Mouse (Mus musculus) ES-E14 (cell line): ENCODE data around the gene Matn1. TPM values are rescaled to one million over a fixed set of nuclear protein-coding genes. Genes with fewer than 3 reads are reported as not detected.

Source experiments
- DNase-seq: peaks from one replicate; pipeline ENCODE4 v3.0.0-alpha.2; 2013; ENCODE audit warnings: low read depth, low spot score
- H3K27ac ChIP-seq: 2 replicates; pipeline ENCODE4 v1.5.1; 2012; ENCODE audit warnings: low read depth, mild to moderate bottlenecking, low read length, moderate library complexity, mixed read lengths; ENCODE audit not compliant: poor library complexity, insufficient read depth, severe bottlenecking
- H3K36me3 ChIP-seq: 2 replicates; pipeline ENCODE4 v1.6.1; 2012; ENCODE audit warnings: mild to moderate bottlenecking, low read length, moderate library complexity, mixed read lengths; ENCODE audit not compliant: control insufficient read depth, poor library complexity, insufficient read depth, severe bottlenecking
- H3K4me1 ChIP-seq, 2 experiments: fragments of 150-350 bp in 1 of 2; sonication (generic) in 1 of 2; 2 replicates each; pipeline ENCODE4 v1.6.1; 2012; ENCODE audit warnings: low read length in 2 of 2, mild to moderate bottlenecking in 1 of 2, mixed read lengths in 1 of 2; ENCODE audit not compliant: control insufficient read depth in 2 of 2, insufficient read depth in 2 of 2, poor library complexity in 1 of 2
- H3K4me3 ChIP-seq, 2 experiments: fragments of 150-350 bp in 1 of 2; sonication (generic) in 1 of 2; 2 replicates each; pipeline ENCODE4 v1.5.1; 2012; ENCODE audit warnings: low read length in 2 of 2, low read depth in 1 of 2, mild to moderate bottlenecking in 1 of 2, mixed read lengths in 1 of 2; ENCODE audit not compliant: insufficient read depth in 1 of 2, poor library complexity in 1 of 2, severe bottlenecking in 1 of 2
- H3K9ac ChIP-seq: 2 replicates; pipeline ENCODE4 v1.6.1; 2012; ENCODE audit warnings: low read depth, mild to moderate bottlenecking, low read length, mixed read lengths; ENCODE audit not compliant: poor library complexity, insufficient read depth, severe bottlenecking
- H3K9me3 ChIP-seq: fragments of 150-350 bp; sonication (generic); 2 replicates; pipeline ENCODE4 v1.6.1; 2012; ENCODE audit warnings: low read depth, mild to moderate bottlenecking, low read length; ENCODE audit not compliant: control insufficient read depth, insufficient read depth
- CHD2 ChIP-seq: IDR thresholded peaks from 2 replicates; pipeline ENCODE4 v1.6.1; 2014; ENCODE audit warnings: mild to moderate bottlenecking, low read depth, low read length, inconsistent platforms
- HCFC1 ChIP-seq: IDR thresholded peaks from 2 replicates; pipeline ENCODE4 v1.6.1; 2012; ENCODE audit warnings: low read length, inconsistent platforms, borderline replicate concordance; ENCODE audit not compliant: insufficient read depth
- MAFK ChIP-seq: IDR thresholded peaks from 2 replicates; pipeline ENCODE4 v1.6.1; 2014; ENCODE audit warnings: mild to moderate bottlenecking, low read depth, low read length, inconsistent platforms; ENCODE audit not compliant: insufficient read depth
- ZC3H11A ChIP-seq: IDR thresholded peaks from 2 replicates; pipeline ENCODE4 v1.6.1; 2012; ENCODE audit warnings: low read depth, mild to moderate bottlenecking, inconsistent platforms, low read length, borderline replicate concordance
- ZNF384 ChIP-seq: IDR thresholded peaks from 2 replicates; pipeline ENCODE4 v1.6.1; 2012; ENCODE audit warnings: low read depth, low read length, inconsistent platforms
- in situ Hi-C, 2 experiments: fragments of 600-800 bp; cut with MboI; formaldehyde crosslinking; loops; one replicate each; pipeline ENCODE4 v1.15.1; 2025; ENCODE audit warnings: low sequenced_read_pairs in 2 of 2, inconsistent platforms in 1 of 2; ENCODE audit not compliant: unreplicated experiment in 2 of 2
- total RNA-seq: library from RNA; depleted of rRNA; stranded (reverse); fragments of 300-350 nt; gene quantifications from 2 replicates; pipeline ENCODE4 v1.2.3, GENCODE M21; 2012

Gene Matn1
- total RNA-seq, 1 experiment = 2.0 TPM

DNA sequence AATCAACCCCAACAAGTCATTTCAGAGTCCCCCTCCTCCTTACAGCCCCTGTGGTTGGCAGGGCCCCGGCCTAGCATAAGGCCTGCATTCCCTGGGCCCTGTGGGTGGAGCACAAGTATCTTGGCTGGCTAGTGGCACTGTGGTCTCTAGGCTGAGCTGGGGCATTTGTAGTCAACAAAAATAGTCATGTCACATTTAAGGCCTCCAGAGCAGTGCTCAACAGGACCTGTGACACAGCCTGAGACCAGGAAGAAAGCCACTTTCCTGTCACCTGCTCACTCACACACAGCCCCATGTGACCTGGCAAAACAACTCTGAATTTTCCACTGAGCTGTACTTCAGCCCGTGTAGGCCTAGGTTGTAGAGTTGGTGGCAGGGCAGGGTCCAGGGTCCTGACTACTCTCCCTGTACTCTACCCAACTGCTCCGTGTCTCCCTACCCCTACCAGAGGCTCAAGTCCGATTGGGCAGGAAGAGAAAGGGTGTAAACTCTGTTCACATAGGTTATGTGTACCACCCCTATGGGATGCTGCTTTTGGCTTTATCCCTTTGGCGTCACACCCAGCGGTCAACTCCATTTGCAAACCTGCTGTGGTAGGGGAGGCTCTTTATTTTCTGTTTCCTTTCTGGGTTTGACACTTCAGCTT is 44.3 kb upstream of the Matn1 start:
- TF ChIP-seq HCFC1 = no peak
- TF ChIP-seq ZNF384 = no peak
- no peak for TF ChIP-seq ZC3H11A
- H3K4me1 ChIP-seq = no peaks in the 10 kb centered on the region
- H3K9me3 ChIP-seq = no peaks in the 10 kb centered on the region
- no peak overlapping the region for H3K4me3 ChIP-seq
- H3K27ac ChIP-seq = no peak overlapping the region
- H3K9ac ChIP-seq = no peak overlapping the region
- DNase-seq = no peak
- 0 out of 2 replicates have a peak, but pooled peaks cover 2% of the 10 kb centered on the region for H3K36me3 ChIP-seq
- in situ Hi-C loops = loop anchor here (5.0 to 10.0 kb wide), 2 partner anchors 42 to 45 kb away; partner anchors contain the start of gene Matn1 (in 2 of the 2)

DNA sequence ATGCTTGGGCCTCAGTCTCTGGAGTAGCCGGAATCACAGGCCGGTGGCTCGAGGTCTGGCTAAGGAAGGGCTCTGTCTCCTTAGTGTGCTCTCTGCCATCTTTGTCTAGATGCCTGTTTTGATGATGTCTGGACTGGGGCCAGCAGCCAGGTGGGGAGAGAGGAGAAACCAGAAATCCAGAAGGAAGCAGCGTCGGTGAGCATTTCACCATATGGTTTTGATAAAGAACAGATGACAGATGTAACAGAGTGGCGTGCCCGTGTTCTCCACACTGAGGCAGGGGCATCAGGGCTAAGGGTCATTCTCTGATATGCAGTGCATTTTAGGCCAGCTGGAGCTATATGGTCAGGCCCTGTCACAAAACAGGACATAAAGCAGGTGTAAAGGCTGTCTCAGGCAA is 43.4 kb upstream of the Matn1 start:
- 0 out of 2 replicates have a peak, but pooled peaks cover 2% of the 10 kb centered on the region for H3K36me3 ChIP-seq
- no peak overlapping the region for H3K9ac ChIP-seq
- no peaks in the 10 kb centered on the region for H3K9me3 ChIP-seq
- H3K4me1 ChIP-seq = no peaks in the 10 kb centered on the region
- in situ Hi-C loops = loop anchor here in 1 of 2 experiments (5.0 kb wide), 1 partner anchor 42 kb away; the partner anchor contains the start of gene Matn1
- H3K4me3 ChIP-seq = no peak overlapping the region
- DNase-seq = no peak
- TF ChIP-seq ZNF384 (no peak), HCFC1 (no peak), CHD2 (no peak)
- no peak overlapping the region for H3K27ac ChIP-seq

DNA sequence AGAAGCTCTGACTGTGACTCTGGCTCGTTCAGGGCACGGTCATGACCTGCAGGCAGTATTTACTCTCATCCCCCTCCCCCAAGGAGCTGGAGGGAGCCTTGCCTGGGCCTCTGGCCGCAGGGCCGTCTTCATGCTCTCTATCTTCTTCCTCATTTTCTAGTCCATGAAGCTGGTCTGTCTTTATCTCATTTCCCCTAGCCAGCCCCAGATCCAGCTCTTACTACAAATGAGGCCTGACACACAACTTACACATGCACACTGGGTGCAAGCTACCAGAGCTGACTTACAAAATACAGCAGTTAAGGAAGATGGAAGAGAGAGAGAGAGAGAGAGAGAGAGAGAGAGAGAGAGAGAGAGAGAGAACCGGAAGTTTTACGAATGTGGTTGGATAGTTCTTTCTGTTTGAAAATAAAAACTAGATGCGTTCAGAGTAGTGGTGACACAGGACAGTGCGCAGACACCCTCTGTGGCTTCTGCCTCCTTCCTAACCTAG is 41.9 kb upstream of the Matn1 start:
- H3K4me1 ChIP-seq = no peaks in the 10 kb centered on the region
- no peak for DNase-seq
- TF ChIP-seq CHD2 = no peak
- TF ChIP-seq ZNF384 = no peak
- no peak for TF ChIP-seq HCFC1
- no peak for TF ChIP-seq ZC3H11A
- no peak for TF ChIP-seq MAFK

DNA sequence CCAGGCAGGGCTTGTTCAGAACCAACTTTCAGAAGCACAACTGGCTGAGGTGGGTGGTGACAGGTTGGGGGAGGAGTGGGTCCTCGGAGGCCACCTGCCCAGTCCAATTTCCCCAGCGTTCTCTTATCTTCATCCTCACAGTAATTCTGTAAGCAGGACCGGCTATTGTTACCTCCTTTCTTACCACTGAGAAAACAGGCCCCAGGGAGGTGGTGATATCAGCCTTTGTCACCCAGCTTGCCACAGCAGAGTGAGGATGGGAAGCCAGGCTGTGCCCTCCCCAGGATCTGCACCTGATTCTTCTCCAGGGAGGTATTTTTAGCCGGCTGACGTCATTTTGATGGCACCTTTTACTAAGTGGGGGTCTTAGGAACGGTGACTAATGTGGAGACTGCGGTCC is 39.2 kb upstream of the Matn1 start:
- Histone ChIP-seq H3K36me3 (0 out of 2 replicates have a peak, but pooled peaks cover 2% of the 10 kb centered on the region), H3K9ac (no peak overlapping the region), H3K4me1 (peaks cover 0 to 1% of the 10 kb centered on the region in 2 experiments; a peak in 2 of 4 replicates), H3K9me3 (no peaks in the 10 kb centered on the region), H3K4me3 (no peak overlapping the region), H3K27ac (no peak overlapping the region)
- no peak for TF ChIP-seq HCFC1
- TF ChIP-seq CHD2 = no peak
- no peak for TF ChIP-seq MAFK
- TF ChIP-seq ZNF384 = no peak
- no peak for TF ChIP-seq ZC3H11A
- in situ Hi-C loops = no loop called here
- no peak for DNase-seq

More for the DNA sequence above, 41.9 kb upstream of the Matn1 start:
- no peak overlapping the region for H3K9ac ChIP-seq
- no peaks in the 10 kb centered on the region for H3K9me3 ChIP-seq
- in situ Hi-C loops = loop anchor here in 1 of 2 experiments (5.0 kb wide), 1 partner anchor 40 kb away; the partner anchor contains the start of gene Matn1
- H3K36me3 ChIP-seq = 0 out of 2 replicates have a peak, but pooled peaks cover 2% of the 10 kb centered on the region
- no peak overlapping the region for H3K4me3 ChIP-seq
- H3K27ac ChIP-seq = no peak overlapping the region
